Comparison of ENCODE assay signal across 8 mouse cellular contexts in the genomic region with DNA sequence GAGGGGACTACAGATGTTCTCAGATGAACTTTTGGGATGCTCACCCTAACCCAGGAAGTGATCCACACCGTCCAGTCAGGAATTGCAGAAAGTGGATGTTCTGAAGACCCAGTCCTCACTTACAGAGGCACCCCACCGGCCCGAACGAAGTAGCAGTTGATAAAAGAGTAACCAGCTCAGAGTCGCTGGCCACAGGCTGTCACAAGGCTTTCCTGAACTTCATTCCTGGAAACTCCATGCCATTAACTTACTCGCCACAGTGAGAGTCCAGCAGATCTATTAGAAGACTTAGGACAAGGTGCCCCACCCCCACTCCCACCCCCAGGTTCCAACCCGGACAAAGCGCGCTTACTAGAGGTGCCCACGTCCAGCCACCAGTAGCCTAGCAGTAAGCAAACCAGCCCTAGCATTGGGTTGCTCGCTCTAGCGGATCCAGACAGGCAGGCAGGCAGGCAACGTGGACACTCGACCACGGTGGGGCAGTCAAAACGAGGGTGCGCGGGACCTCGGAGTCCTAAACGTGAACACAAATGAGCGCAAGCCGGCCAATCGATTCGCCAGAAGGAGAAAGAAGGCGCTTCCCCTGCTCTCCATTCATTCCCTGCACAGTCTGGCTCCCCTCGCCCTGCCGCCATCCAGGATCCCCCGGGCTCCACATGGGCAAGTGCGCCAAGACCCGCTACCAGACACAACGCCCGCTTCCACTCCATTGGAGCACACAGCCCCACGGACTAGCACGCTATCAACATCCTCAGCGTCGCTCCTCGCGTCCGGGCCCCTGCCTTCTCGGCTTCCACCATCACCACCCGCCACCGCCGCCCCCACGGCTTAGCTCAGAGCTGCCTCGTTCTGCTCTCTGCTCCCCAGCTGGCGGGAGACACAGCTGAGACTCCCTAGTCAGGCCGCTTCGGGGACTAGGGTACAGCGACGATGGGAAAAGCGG. TPM values are rescaled to one million over a fixed set of nuclear protein-coding genes. Genes with fewer than 3 reads are reported as not detected.
DNase-seq lines count a peak whose midpoint lies in the region; ATAC-seq and TF ChIP-seq lines count a peak whose summit lies in the region.

No protein-coding gene starts in this region.

- intact Hi-C loops in left cerebral cortex, postnatal 14 days (cut with DNase I), result loop anchor here (2.0 to 5.0 kb wide), 4 partner anchors 68 to 237 kb away; no protein-coding TSS in a partner anchor

- H3K4me1 ChIP-seq in cortical plate, adult 2 months (ENCODE audit: control insufficient read depth, insufficient read depth, low read length), result peaks cover 6% of the 10 kb centered on the region; the same call in 1 of the 2 replicates

- peak; percentile 59 for ATAC-seq in megakaryocyte progenitor cell, adult 5-6 weeks (replicated peaks; ENCODE audit: poor library complexity)

- peak; percentile 50; the same call in 1 of the 2 replicates for TF ChIP-seq POLR2A in cortical plate, adult 2 months (IDR thresholded peaks at IDR 0.05; ENCODE audit: extremely low read depth, insufficient read depth, low read length)

- peak; percentile 39 for TF ChIP-seq CTCF in cortical plate, adult 2 months (IDR thresholded peaks at IDR 0.05; ENCODE audit: extremely low read depth, insufficient read depth, low read length)

- peak; percentile 76 to 91 for DNase-seq in adrenal gland, adult (ENCODE audit: inconsistent age in 2 of 2, low spot score in 1 of 2)
- peak; percentile 71 for DNase-seq in gastrocnemius, postnatal 10 days
- peak; percentile 67 for DNase-seq in induced T-regulatory cell, adult 2 months (ENCODE audit: low read depth)
- peak; percentile 75 to 83 for DNase-seq in left cerebral cortex, postnatal 14 days (ENCODE audit: low spot score in 2 of 2)
- DNase-seq in right cerebral cortex, postnatal 14 days, result peak; percentile 76
- peak; percentile 72 to 80 for DNase-seq in urinary bladder, postnatal 4 days (ENCODE audit: low spot score in 2 of 2)

- H3K4me3 ChIP-seq in cortical plate, adult 2 months (ENCODE audit: insufficient read depth, low read length), result peak overlapping the region; percentile 75

- H3K27ac ChIP-seq in cortical plate, adult 2 months (ENCODE audit: insufficient read depth, low read length), result peak overlapping the region; percentile 68

RNA-seq across cellular contexts. Expression of gene Chst15, which starts 1.6 kb away (rescaled TPM):
- polyA plus RNA-seq in cortical plate, adult 2 months (2012; rRNA removed), result 16.0 and 16.1 TPM in 2 replicates
- total RNA-seq in gastrocnemius, postnatal 10 days (2021), result 10 to 100 TPM in 1 of 2 experiments, 1 to 10 TPM in 1; 8.8 to 10.2 TPM
- 10 to 100 TPM; 33.0 to 34.7 TPM for total RNA-seq in left cerebral cortex, postnatal 14 days (2021)
- 8.6 and 11.5 TPM in 2 replicates for total RNA-seq in megakaryocyte progenitor cell, adult 5-6 weeks (2015)
- total RNA-seq in megakaryocyte progenitor cell, adult 5-6 weeks (2017), result 7.3 and 8.2 TPM in 2 replicates

Comparison
In these comparisons a context has a peak if more than half of its experiments do, and no peak if none do; other contexts are left out.
1. Peak in every context shown above with its lines: DNase-seq, ATAC-seq, H3K4me3 ChIP-seq and H3K27ac ChIP-seq.